Mouse (Mus musculus) heart, adult 2 months (tissue): ENCODE data around the gene Gkn2.

Experiments
- CTCF ChIP-seq: fragments of 200-600 bp; IDR thresholded peaks from 2 replicates; pipeline ENCODE4 v1.8.1; 2022; ENCODE audit warnings: antibody characterized with exemption, mild to moderate bottlenecking, moderate library complexity
- EP300 ChIP-seq: fragments of 200-500 bp; IDR thresholded peaks from 2 replicates; pipeline ENCODE4 v1.6.1; 2011; ENCODE audit warnings: low read depth, low read length, control low read depth; ENCODE audit not compliant: insufficient read depth
- POLR2A ChIP-seq: fragments of 200-500 bp; IDR thresholded peaks from 2 replicates; pipeline ENCODE4 v1.6.1; 2011; ENCODE audit warnings: mild to moderate bottlenecking, low read depth, low read length, control low read depth; ENCODE audit not compliant: insufficient read depth

GRCm38 (mm10) chr6:87424037-87424816, 51.1 kb downstream of the Gkn2 start:
- TF ChIP-seq EP300: no peak
- TF ChIP-seq CTCF: 0 out of 2 replicates have a peak, but pooled peaks have one; percentile 13
- no peak for TF ChIP-seq POLR2A
